Mouse (Mus musculus): ENCODE results near the gene Rere. TPM values are rescaled to one million over a fixed set of nuclear protein-coding genes. Genes with fewer than 3 reads are reported as not detected.
A peak's percentile ranks its signal among the peaks of the same experiment; 100 is the strongest.
"Not testable (repeated sequence)": the region's sequence is repeated elsewhere in the genome, so short reads cannot be mapped to it uniquely, and the experiment has no call there.

Rere gene
- polyA plus RNA-seq, 1 experiment from 2014 or later: 8.3 TPM

- peak; percentile 82 for DNase-seq (ENCODE audit: low spot score)
- H3K27me3 ChIP-seq (ENCODE audit: control insufficient read depth, insufficient read depth, low read length): no peaks in the 10 kb centered on the region
- H3K9ac ChIP-seq (ENCODE audit: low read length): peak overlapping the region; percentile 51
- WGBS: 8% methylated on average over 12 of the region's 12 CpGs
- peak; percentile 93 for ATAC-seq (ENCODE audit: low FRiP score, low TSS enrichment)
- H3K9me3 ChIP-seq (ENCODE audit: control insufficient read depth, low read length): no peaks in the 10 kb centered on the region
- peak overlapping the region; percentile 62 for H3K4me2 ChIP-seq (replicated peaks; ENCODE audit: low read depth)
- peak overlapping the region; percentile 31 for H3K4me3 ChIP-seq (ENCODE audit: low read depth, low read length)
- H3K36me3 ChIP-seq (ENCODE audit: control insufficient read depth, insufficient read depth, low read length): no peaks in the 10 kb centered on the region
- H3K4me1 ChIP-seq (replicated peaks; ENCODE audit: control insufficient read depth, insufficient read depth): peaks cover 9% of the 10 kb centered on the region; the same call in 1 of the 2 replicates
- TF ChIP-seq CTCF (IDR thresholded peaks at IDR 0.05; ENCODE audit: low read depth) (no peak), EP300 (optimal IDR thresholded peaks at IDR 0.05) (no peak)
- peak overlapping the region; percentile 92 for H3K27ac ChIP-seq (replicated peaks)
Observed at GRCm38 (mm10) chr4:150488096-150488748, 206.8 kb downstream of the Rere start.

- DNase-seq (ENCODE audit: low spot score): no peak
- no peaks in the 10 kb centered on the region for H3K36me3 ChIP-seq (ENCODE audit: control insufficient read depth, insufficient read depth, low read length)
- H3K9ac ChIP-seq (ENCODE audit: low read length): peak overlapping the region; percentile 51; the same call in 1 of the 2 replicates
- peak overlapping the region; percentile 92 for H3K27ac ChIP-seq (replicated peaks)
- H3K4me1 ChIP-seq (replicated peaks; ENCODE audit: control insufficient read depth, insufficient read depth): peaks cover 9% of the 10 kb centered on the region; the same call in 1 of the 2 replicates
- H3K4me3 ChIP-seq (ENCODE audit: low read depth, low read length): peak overlapping the region; percentile 31; the same call in 1 of the 2 replicates
- no peaks in the 10 kb centered on the region for H3K9me3 ChIP-seq (ENCODE audit: control insufficient read depth, low read length)
- TF ChIP-seq EP300 (optimal IDR thresholded peaks at IDR 0.05) (no peak), CTCF (IDR thresholded peaks at IDR 0.05; ENCODE audit: low read depth) (no peak)
- 18% methylated on average over 4 of the region's 4 CpGs for WGBS
- no peak for ATAC-seq (ENCODE audit: low FRiP score, low TSS enrichment)
- H3K27me3 ChIP-seq (ENCODE audit: control insufficient read depth, insufficient read depth, low read length): no peaks in the 10 kb centered on the region
- H3K4me2 ChIP-seq (replicated peaks; ENCODE audit: low read depth): peak overlapping the region; percentile 62
Observed at GRCm38 (mm10) chr4:150488767-150489166, 207.3 kb downstream of the Rere start.

- Histone ChIP-seq H3K9me3 (ENCODE audit: control insufficient read depth, low read length) (no peaks in the 10 kb centered on the region), H3K4me2 (replicated peaks; ENCODE audit: low read depth) (no peak overlapping the region), H3K36me3 (ENCODE audit: control insufficient read depth, insufficient read depth, low read length) (no peaks in the 10 kb centered on the region), H3K9ac (ENCODE audit: low read length) (no peak overlapping the region), H3K4me1 (replicated peaks; ENCODE audit: control insufficient read depth, insufficient read depth) (peaks cover 12% of the 10 kb centered on the region; the same call in 1 of the 2 replicates), H3K27ac (replicated peaks) (no peak overlapping the region), H3K4me3 (ENCODE audit: low read depth, low read length) (no peak overlapping the region), H3K27me3 (ENCODE audit: control insufficient read depth, insufficient read depth, low read length) (no peaks in the 10 kb centered on the region)
- ATAC-seq (ENCODE audit: low FRiP score, low TSS enrichment) (no peak), DNase-seq (ENCODE audit: low spot score) (no peak)
- no peak for TF ChIP-seq CTCF (IDR thresholded peaks at IDR 0.05; ENCODE audit: low read depth)
- TF ChIP-seq EP300 (optimal IDR thresholded peaks at IDR 0.05): no peak
- 65% methylated on average over 6 of the region's 6 CpGs for WGBS
Observed at GRCm38 (mm10) chr4:150490050-150490449, 208.6 kb downstream of the Rere start.

GRCm38 (mm10) chr4:150491710-150492109 lies 210.3 kb downstream of the Rere start:
- Histone ChIP-seq H3K4me2 (replicated peaks; ENCODE audit: low read depth) (no peak overlapping the region), H3K4me3 (ENCODE audit: low read depth, low read length) (no peak overlapping the region), H3K9me3 (ENCODE audit: control insufficient read depth, low read length) (no peaks in the 10 kb centered on the region), H3K4me1 (replicated peaks; ENCODE audit: control insufficient read depth, insufficient read depth) (peaks cover 12% of the 10 kb centered on the region; the same call in 1 of the 2 replicates), H3K27ac (replicated peaks) (no peak overlapping the region), H3K9ac (ENCODE audit: low read length) (no peak overlapping the region), H3K36me3 (ENCODE audit: control insufficient read depth, insufficient read depth, low read length) (no peaks in the 10 kb centered on the region), H3K27me3 (ENCODE audit: control insufficient read depth, insufficient read depth, low read length) (no peaks in the 10 kb centered on the region)
- DNase-seq (ENCODE audit: low spot score) (no peak), ATAC-seq (ENCODE audit: low FRiP score, low TSS enrichment) (no peak)
- WGBS: 83% methylated on average over 4 of the region's 4 CpGs
- no peak for TF ChIP-seq CTCF (IDR thresholded peaks at IDR 0.05; ENCODE audit: low read depth)
- no peak for TF ChIP-seq EP300 (optimal IDR thresholded peaks at IDR 0.05)

- WGBS: 42% methylated on average over 7 of the region's 7 CpGs
- Histone ChIP-seq H3K4me1 (replicated peaks; ENCODE audit: control insufficient read depth, insufficient read depth) (peaks cover 8% of the 10 kb centered on the region; the same call in 1 of the 2 replicates), H3K9ac (ENCODE audit: low read length) (0 out of 2 replicates have a peak overlapping the region, but pooled peaks have one; percentile 4), H3K9me3 (ENCODE audit: control insufficient read depth, low read length) (no peaks in the 10 kb centered on the region), H3K36me3 (ENCODE audit: control insufficient read depth, insufficient read depth, low read length) (no peaks in the 10 kb centered on the region), H3K4me2 (replicated peaks; ENCODE audit: low read depth) (peak overlapping the region; percentile 23; the same call in 1 of the 2 replicates), H3K27me3 (ENCODE audit: control insufficient read depth, insufficient read depth, low read length) (no peaks in the 10 kb centered on the region), H3K27ac (replicated peaks) (peak overlapping the region; percentile 71), H3K4me3 (ENCODE audit: low read depth, low read length) (no peak overlapping the region)
- ATAC-seq (ENCODE audit: low FRiP score, low TSS enrichment): peak; percentile 87
- no peak for TF ChIP-seq EP300 (optimal IDR thresholded peaks at IDR 0.05)
- no peak for TF ChIP-seq CTCF (IDR thresholded peaks at IDR 0.05; ENCODE audit: low read depth)
- peak; percentile 73 for DNase-seq (ENCODE audit: low spot score)
Observed at GRCm38 (mm10) chr4:150493258-150493937, 212.0 kb downstream of the Rere start.

GRCm38 (mm10) chr4:150493938-150494330 lies 212.5 kb downstream of the Rere start:
- not testable (repeated sequence) for H3K4me1 ChIP-seq (replicated peaks; ENCODE audit: control insufficient read depth, insufficient read depth); H3K36me3 ChIP-seq (ENCODE audit: control insufficient read depth, insufficient read depth, low read length); H3K4me2 ChIP-seq (replicated peaks; ENCODE audit: low read depth); H3K4me3 ChIP-seq (ENCODE audit: low read depth, low read length); ATAC-seq (ENCODE audit: low FRiP score, low TSS enrichment); H3K9me3 ChIP-seq (ENCODE audit: control insufficient read depth, low read length); DNase-seq (ENCODE audit: low spot score); H3K27ac ChIP-seq (replicated peaks); H3K9ac ChIP-seq (ENCODE audit: low read length); H3K27me3 ChIP-seq (ENCODE audit: control insufficient read depth, insufficient read depth, low read length)
- 79% methylated on average over 5 of the region's 5 CpGs for WGBS
